Mouse (Mus musculus): Measurements from ENCODE around the gene Ecm1.

Ecm1 gene

GRCm38 (mm10) chr3:95689940-95690339, 49.4 kb downstream of the Ecm1 start:
- no peak for DNase-seq (ENCODE audit: low spot score)

GRCm38 (mm10) chr3:95689171-95689915, 50.0 kb downstream of the Ecm1 start:
- DNase-seq (ENCODE audit: low spot score), result no peak

- DNase-seq (ENCODE audit: low spot score), result peak; percentile 61
Measured at GRCm38 (mm10) chr3:95687524-95688421, 51.6 kb downstream of the Ecm1 start, which contains the start of gene Adamtsl4. Gene Adamtsl4 (minus strand): TSS chr3:95687917.

GRCm38 (mm10) chr3:95687168-95687523, 52.2 kb downstream of the Ecm1 start:
- no peak for DNase-seq (ENCODE audit: low spot score)

DNA sequence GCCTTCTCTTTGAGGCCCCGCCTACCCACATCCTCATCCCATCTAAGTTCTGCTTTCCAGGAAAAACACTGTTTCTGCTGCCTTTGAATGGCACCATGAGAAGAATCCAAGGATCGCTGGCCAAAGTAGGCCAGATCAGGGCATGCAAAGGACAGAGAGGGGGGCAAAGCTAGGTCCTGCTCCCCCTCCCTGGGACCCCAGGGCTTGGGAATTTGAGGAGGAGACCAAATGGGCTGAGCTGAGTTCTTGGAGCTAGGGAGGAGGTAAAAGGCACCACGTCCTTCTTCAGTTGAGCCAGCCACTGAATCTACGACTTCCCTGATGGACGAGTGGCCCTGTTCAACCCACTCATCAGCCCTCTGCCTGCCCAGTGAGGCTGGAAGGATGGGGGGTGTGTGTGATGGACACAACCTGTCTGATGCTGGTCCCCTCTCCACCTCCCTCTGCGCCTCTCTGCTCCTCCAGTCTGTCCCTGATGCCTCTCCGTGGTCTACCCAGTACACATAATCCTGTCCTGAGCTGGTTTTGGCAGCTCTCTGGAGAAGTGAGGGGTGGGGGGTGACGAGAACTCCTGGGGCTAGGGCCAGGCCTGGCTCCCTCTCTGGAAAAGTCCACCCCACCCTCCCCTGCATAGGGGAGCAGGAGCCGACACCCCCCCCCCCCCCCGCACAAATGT, 52.7 kb downstream of the Ecm1 start:
- DNase-seq (ENCODE audit: low spot score), result no peak

- no peak for DNase-seq (ENCODE audit: low spot score)
Measured at GRCm38 (mm10) chr3:95685701-95686100, 53.7 kb downstream of the Ecm1 start.

- no peak for DNase-seq (ENCODE audit: low spot score)
Measured at GRCm38 (mm10) chr3:95685301-95685700, 54.1 kb downstream of the Ecm1 start.

GRCm38 (mm10) chr3:95684846-95685245, 54.5 kb downstream of the Ecm1 start:
- no peak for DNase-seq (ENCODE audit: low spot score)
